Mouse (Mus musculus): ENCODE data around the gene Kpna2.
"Not testable (repeated sequence)": the region's sequence is repeated elsewhere in the genome, so short reads cannot be mapped to it uniquely, and the experiment has no call there.

The Kpna2 gene

GRCm38 (mm10) chr11:107019722-107020121 is 20.4 kb upstream of the Kpna2 start:
- in situ Hi-C loops (cut with MboI; ENCODE audit: unreplicated experiment in 2 of 2) = not testable (repeated sequence)

- in situ Hi-C loops (cut with MboI; ENCODE audit: unreplicated experiment in 2 of 2) = no loop called here
These were observed 20.0 kb upstream of the Kpna2 start for GRCm38 (mm10) chr11:107019318-107019717.

GRCm38 (mm10) chr11:107018606-107019005 is 19.3 kb upstream of the Kpna2 start:
- in situ Hi-C loops (cut with MboI; ENCODE audit: unreplicated experiment in 2 of 2) = no loop called here

GRCm38 (mm10) chr11:107017339-107017886 is 18.1 kb upstream of the Kpna2 start:
- in situ Hi-C loops (cut with MboI; ENCODE audit: unreplicated experiment in 2 of 2) = no loop called here

- in situ Hi-C loops (cut with MboI; ENCODE audit: unreplicated experiment in 2 of 2) = no loop called here
These were observed 17.6 kb upstream of the Kpna2 start for GRCm38 (mm10) chr11:107016893-107017292.

GRCm38 (mm10) chr11:107015535-107016187 is 16.3 kb upstream of the Kpna2 start:
- in situ Hi-C loops (cut with MboI; ENCODE audit: unreplicated experiment in 2 of 2) = not testable (repeated sequence)

- in situ Hi-C loops (cut with MboI; ENCODE audit: unreplicated experiment in 2 of 2) = no loop called here
These were observed 15.4 kb upstream of the Kpna2 start for GRCm38 (mm10) chr11:107014597-107015309.

- in situ Hi-C loops (cut with MboI; ENCODE audit: unreplicated experiment in 2 of 2) = no loop called here
These were observed 14.8 kb upstream of the Kpna2 start for GRCm38 (mm10) chr11:107014020-107014585.

- in situ Hi-C loops (cut with MboI; ENCODE audit: unreplicated experiment in 2 of 2) = no loop called here
These were observed 13.1 kb upstream of the Kpna2 start for GRCm38 (mm10) chr11:107012324-107013017.

GRCm38 (mm10) chr11:107011669-107012323 is 12.5 kb upstream of the Kpna2 start:
- in situ Hi-C loops (cut with MboI; ENCODE audit: unreplicated experiment in 2 of 2) = no loop called here

- in situ Hi-C loops (cut with MboI; ENCODE audit: unreplicated experiment in 2 of 2) = no loop called here
These were observed 11.8 kb upstream of the Kpna2 start for GRCm38 (mm10) chr11:107011171-107011570.

- in situ Hi-C loops (cut with MboI; ENCODE audit: unreplicated experiment in 2 of 2) = no loop called here
These were observed 11.1 kb upstream of the Kpna2 start for GRCm38 (mm10) chr11:107010447-107010846.

- in situ Hi-C loops (cut with MboI; ENCODE audit: unreplicated experiment in 2 of 2) = no loop called here
These were observed 6.2 kb upstream of the Kpna2 start for GRCm38 (mm10) chr11:107005538-107005937.

GRCm38 (mm10) chr11:107001760-107002675 is 2.7 kb upstream of the Kpna2 start:
- in situ Hi-C loops (cut with MboI; ENCODE audit: unreplicated experiment in 2 of 2) = no loop called here

- in situ Hi-C loops (cut with MboI; ENCODE audit: unreplicated experiment in 2 of 2) = no loop called here
These were observed 690 bp upstream of the Kpna2 start for GRCm38 (mm10) chr11:106999949-107000513.

GRCm38 (mm10) chr11:106998651-106999150 is 640 bp downstream of the Kpna2 start:
- in situ Hi-C loops (cut with MboI; ENCODE audit: unreplicated experiment in 2 of 2) = no loop called here

- in situ Hi-C loops (cut with MboI; ENCODE audit: unreplicated experiment in 2 of 2) = no loop called here
These were observed 1.4 kb downstream of the Kpna2 start for GRCm38 (mm10) chr11:106997976-106998375.

GRCm38 (mm10) chr11:106996492-106996891 is 2.8 kb downstream of the Kpna2 start:
- in situ Hi-C loops (cut with MboI; ENCODE audit: unreplicated experiment in 2 of 2) = not testable (repeated sequence)

Measured in v-Abl transformed pro-B cells (cell line).